Mouse (Mus musculus) hindbrain, embryonic 10.5 days (tissue): Measurements from ENCODE around the gene Irf9. TPM values are rescaled to one million over a fixed set of nuclear protein-coding genes. Genes with fewer than 3 reads are reported as not detected.
A peak's percentile ranks its signal among the peaks of the same experiment; 100 is the strongest.

ENCODE experiments used
- DNase-seq: peaks from one replicate; pipeline ENCODE4 v3.0.0-alpha.2; 2017; ENCODE audit warnings: low spot score
- H3K27ac ChIP-seq: fragments of 300-500 bp; sonication (generic); 2 replicates; pipeline ENCODE4 v1.5.1; 2016; ENCODE audit warnings: mild to moderate bottlenecking, moderate library complexity
- H3K27me3 ChIP-seq: fragments of 300-500 bp; sonication (generic); 2 replicates; pipeline ENCODE4 v1.6.1; 2016; ENCODE audit warnings: mild to moderate bottlenecking; ENCODE audit not compliant: poor library complexity, insufficient read depth, severe bottlenecking
- H3K36me3 ChIP-seq: fragments of 300-500 bp; sonication (generic); 2 replicates; pipeline ENCODE4 v1.6.1; 2016; ENCODE audit warnings: mild to moderate bottlenecking, moderate library complexity
- H3K4me1 ChIP-seq: fragments of 300-500 bp; sonication (generic); replicated peaks from 2 replicates; pipeline ENCODE4 v1.6.1; 2016; ENCODE audit warnings: mild to moderate bottlenecking
- H3K4me3 ChIP-seq: fragments of 300-500 bp; sonication (generic); 2 replicates; pipeline ENCODE4 v1.5.1; 2016; ENCODE audit warnings: mild to moderate bottlenecking, moderate library complexity
- H3K9me3 ChIP-seq: fragments of 300-500 bp; sonication (generic); 2 replicates; pipeline ENCODE4 v1.6.1; 2016; ENCODE audit warnings: mild to moderate bottlenecking, moderate library complexity
- WGBS: fragments of 180-500 bp; shearing (Covaris S2); methylation state at CpG from one replicate; pipeline ENCODE4 v1.1.7; 2016; 5-methylcytosine and 5-hydroxymethylcytosine counted together
- polyA plus RNA-seq: library from polyadenylated mRNA; unstranded; fragments of >200 nt; fragmentation: Nextera tagmentation; extraction: Ambion mirVana; gene quantifications from 2 replicates; pipeline ENCODE4 v1.2.1, GENCODE M21; 2016

Gene Irf9
- polyA plus RNA-seq, 1 experiment from 2014 or later, result 7.8 TPM

DNA sequence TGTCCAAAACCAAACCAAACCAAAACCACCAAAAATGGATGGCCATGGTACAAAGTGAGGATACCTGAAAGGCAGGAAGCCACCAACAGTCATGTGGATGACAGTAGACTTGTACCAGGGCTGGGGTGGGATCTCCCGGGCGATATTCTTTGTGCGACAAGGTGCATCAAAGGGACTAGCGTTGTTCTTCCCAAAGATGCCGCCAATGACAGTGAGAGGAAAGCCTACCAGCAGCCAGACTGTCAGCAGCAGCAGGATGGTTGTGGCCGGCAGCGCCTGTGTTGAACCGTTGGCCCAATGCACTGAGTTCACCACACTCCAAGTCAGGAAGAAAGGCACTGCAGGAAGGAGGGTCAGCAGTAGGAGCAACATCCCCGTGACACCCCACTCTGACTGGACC lies 34.4 kb downstream of the Irf9 start, which contains the start of gene Gm49378:
TSS of gene Gm49378 (minus strand) at position 101 of the 400 bp plus-strand sequence.
- Histone ChIP-seq H3K27ac (no peak within 1 kb of the TSS), H3K27me3 (no peaks in the 10 kb centered on the region), H3K4me3 (no peak within 1 kb of the TSS), H3K4me1 (peaks cover 32% of the 10 kb centered on the region), H3K36me3 (peaks cover 75% of the 10 kb centered on the region), H3K9me3 (no peaks in the 10 kb centered on the region)
- 95% methylated on average over 9 of the region's 9 CpGs for WGBS
- no peak for DNase-seq

DNA sequence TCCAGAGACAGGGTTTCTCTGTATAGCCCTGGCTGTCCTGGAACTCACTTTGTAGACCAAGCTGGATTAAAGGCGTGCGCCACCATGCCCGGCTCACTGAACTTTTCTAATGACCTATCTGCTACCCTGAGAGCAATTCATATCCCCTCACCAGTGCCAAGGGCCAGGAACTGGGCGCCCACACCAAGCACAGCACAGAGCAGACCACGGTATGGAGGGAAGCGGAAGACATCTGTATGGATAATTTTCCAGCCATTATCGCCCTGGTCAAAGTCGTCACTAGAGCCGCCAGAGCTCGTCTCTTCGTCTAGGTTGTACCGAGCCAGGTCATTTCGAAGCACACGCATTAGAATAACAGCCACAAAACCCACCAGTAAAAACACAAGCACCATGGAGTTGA lies 37.4 kb downstream of the Irf9 start:
- Histone ChIP-seq H3K4me3 (no peak overlapping the region), H3K36me3 (peaks cover 61% of the 10 kb centered on the region), H3K27me3 (no peaks in the 10 kb centered on the region), H3K9me3 (no peaks in the 10 kb centered on the region), H3K27ac (no peak overlapping the region), H3K4me1 (peaks cover 29% of the 10 kb centered on the region)
- DNase-seq, result no peak
- 96% methylated on average over 14 of the region's 14 CpGs for WGBS

DNA sequence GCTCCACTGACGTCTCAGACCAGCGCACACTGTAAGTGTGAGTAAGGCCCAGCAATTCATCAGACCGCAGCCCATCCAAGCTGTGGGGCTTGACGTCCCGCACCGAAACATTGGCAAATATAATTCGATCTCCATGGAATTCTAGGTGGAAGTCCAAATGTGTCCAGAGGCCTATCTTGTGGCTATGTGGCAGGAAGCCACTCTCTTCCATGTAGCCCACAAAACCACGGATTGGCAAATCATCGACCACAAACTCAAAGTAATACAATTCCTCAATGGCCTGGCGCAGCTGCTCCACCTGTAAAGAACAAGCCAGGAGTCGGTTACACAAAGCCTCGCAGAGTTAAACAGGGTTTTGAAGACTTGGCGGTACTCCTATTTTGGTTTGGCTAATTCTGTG lies 37.9 kb downstream of the Irf9 start:
- Histone ChIP-seq H3K9me3 (no peaks in the 10 kb centered on the region), H3K27me3 (no peaks in the 10 kb centered on the region), H3K36me3 (peaks cover 62% of the 10 kb centered on the region), H3K4me1 (peaks cover 25% of the 10 kb centered on the region), H3K27ac (no peak overlapping the region), H3K4me3 (no peak overlapping the region)
- WGBS, result 96% methylated on average over 13 of the region's 13 CpGs
- DNase-seq, result no peak

DNA sequence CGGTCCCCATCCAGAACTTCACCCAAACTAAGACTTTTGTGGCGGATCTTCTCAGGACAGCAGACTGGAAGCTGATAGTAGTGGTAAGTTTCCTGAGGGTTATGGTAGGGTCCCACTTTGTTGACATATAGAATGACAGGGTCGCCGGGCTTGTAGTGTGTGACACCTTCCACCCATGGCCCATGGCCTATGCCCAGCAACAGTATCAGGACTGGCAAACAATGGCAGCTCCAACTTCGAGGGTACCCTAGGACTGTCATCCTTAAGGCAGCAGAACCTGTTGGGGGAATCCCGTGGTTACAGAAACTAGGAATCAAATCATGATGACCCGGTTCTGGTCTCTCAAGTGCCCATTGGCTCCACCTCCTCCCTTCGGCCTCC lies 39.3 kb downstream of the Irf9 start:
- peak overlapping the region; percentile 87 for H3K4me3 ChIP-seq
- H3K27me3 ChIP-seq, result no peaks in the 10 kb centered on the region
- 19% methylated on average over 8 of the region's 8 CpGs for WGBS
- H3K4me1 ChIP-seq, result peaks cover 23% of the 10 kb centered on the region
- H3K9me3 ChIP-seq, result no peaks in the 10 kb centered on the region
- no peak for DNase-seq
- H3K36me3 ChIP-seq, result peaks cover 61% of the 10 kb centered on the region
- H3K27ac ChIP-seq, result peak overlapping the region; percentile 99

- Histone ChIP-seq H3K27ac (peak within 1 kb of the TSS; percentile 99), H3K36me3 (peaks cover 55% of the 10 kb centered on the region), H3K9me3 (no peaks in the 10 kb centered on the region), H3K27me3 (no peaks in the 10 kb centered on the region), H3K4me1 (peaks cover 23% of the 10 kb centered on the region), H3K4me3 (peak within 1 kb of the TSS; percentile 87)
- peak; percentile 91 for DNase-seq
- under 1% methylated on average over 89 of the region's 89 CpGs for WGBS
These were observed 39.9 kb downstream of the Irf9 start, which contains the start of gene Tm9sf1 for GRCm38 (mm10) chr14:55643060-55643907. Gene Tm9sf1 (minus strand): TSS chr14:55643806.

DNA sequence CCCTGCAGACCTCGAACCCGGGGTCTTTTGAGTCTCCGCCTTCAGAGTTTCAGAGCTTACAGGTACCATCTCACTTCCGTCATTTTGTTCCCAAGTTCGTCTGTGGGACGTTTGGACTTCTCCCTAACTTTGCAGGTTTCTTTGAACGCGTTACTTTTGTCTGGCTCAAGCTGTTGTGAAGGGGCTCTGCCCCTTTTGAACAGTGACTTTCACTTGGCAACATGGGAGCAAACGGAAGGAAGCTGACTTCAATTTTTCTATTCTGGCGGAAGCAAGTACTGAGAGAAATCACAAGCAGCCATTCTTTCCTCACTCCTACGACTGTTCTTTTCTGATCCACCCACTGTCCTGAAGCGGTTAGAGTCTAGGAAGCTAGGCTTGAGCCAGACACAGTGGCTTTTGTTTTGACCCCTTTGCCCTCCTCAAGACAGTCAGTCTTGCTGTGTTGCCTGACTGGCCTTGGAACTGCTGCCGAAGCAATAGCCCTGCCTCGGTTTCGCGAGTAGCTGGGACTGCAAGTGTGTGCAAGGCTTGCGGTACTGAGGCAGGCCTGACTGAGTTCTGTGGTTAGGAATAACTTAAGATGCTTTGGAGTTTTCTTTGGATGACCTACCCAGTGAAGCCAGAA lies 41.0 kb downstream of the Irf9 start:
- H3K27ac ChIP-seq, result peak overlapping the region; percentile 99
- WGBS, result 32% methylated on average over 17 of the region's 17 CpGs
- H3K4me3 ChIP-seq, result peak overlapping the region; percentile 87
- no peaks in the 10 kb centered on the region for H3K9me3 ChIP-seq
- H3K36me3 ChIP-seq, result peaks cover 45% of the 10 kb centered on the region
- peaks cover 23% of the 10 kb centered on the region for H3K4me1 ChIP-seq
- H3K27me3 ChIP-seq, result no peaks in the 10 kb centered on the region
- DNase-seq, result no peak

- Histone ChIP-seq H3K4me3 (no peak within 1 kb of the TSS), H3K9me3 (no peaks in the 10 kb centered on the region), H3K4me1 (peaks cover 5% of the 10 kb centered on the region), H3K27me3 (no peaks in the 10 kb centered on the region), H3K27ac (no peak within 1 kb of the TSS), H3K36me3 (peaks cover 19% of the 10 kb centered on the region)
- WGBS, result 88% methylated on average over 2 of the region's 2 CpGs
- no peak for DNase-seq
These were observed 46.5 kb downstream of the Irf9 start, which contains the start of gene Tssk4 for GRCm38 (mm10) chr14:55649884-55650283. Gene Tssk4 (plus strand): TSS chr14:55650184.

GRCm38 (mm10) chr14:55651528-55651927 lies 48.2 kb downstream of the Irf9 start:
- DNase-seq, result no peak
- Histone ChIP-seq H3K9me3 (no peaks in the 10 kb centered on the region), H3K4me3 (no peak overlapping the region), H3K27ac (no peak overlapping the region), H3K27me3 (no peaks in the 10 kb centered on the region), H3K4me1 (no peaks in the 10 kb centered on the region), H3K36me3 (peaks cover 11% of the 10 kb centered on the region)
- WGBS, result 90% methylated on average over 7 of the region's 7 CpGs

DNA sequence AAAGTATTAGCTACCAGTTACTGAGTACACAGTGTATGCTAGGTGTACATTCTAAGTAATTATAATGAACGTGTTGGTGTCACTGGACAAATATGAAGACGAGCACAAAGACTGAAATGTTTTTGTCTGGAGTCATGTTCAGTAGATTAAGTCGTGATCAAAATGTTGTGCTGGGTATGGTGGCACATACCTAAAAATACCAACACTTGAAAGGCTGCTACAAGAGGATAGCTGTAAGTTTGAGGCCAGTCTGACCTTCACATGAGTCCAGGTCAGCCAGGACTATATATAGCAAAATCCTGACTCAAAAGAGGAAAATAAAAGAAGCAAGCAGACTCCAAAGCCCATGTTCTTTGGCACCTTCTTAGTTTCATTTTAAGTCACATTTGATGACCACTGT lies 53.6 kb downstream of the Irf9 start:
- Histone ChIP-seq H3K4me3 (no peak overlapping the region), H3K9me3 (no peaks in the 10 kb centered on the region), H3K4me1 (peaks cover 12% of the 10 kb centered on the region), H3K27ac (no peak overlapping the region), H3K36me3 (peaks cover 33% of the 10 kb centered on the region), H3K27me3 (no peaks in the 10 kb centered on the region)
- WGBS, result 88% methylated on average over 3 of the region's 3 CpGs
- DNase-seq, result no peak

DNA sequence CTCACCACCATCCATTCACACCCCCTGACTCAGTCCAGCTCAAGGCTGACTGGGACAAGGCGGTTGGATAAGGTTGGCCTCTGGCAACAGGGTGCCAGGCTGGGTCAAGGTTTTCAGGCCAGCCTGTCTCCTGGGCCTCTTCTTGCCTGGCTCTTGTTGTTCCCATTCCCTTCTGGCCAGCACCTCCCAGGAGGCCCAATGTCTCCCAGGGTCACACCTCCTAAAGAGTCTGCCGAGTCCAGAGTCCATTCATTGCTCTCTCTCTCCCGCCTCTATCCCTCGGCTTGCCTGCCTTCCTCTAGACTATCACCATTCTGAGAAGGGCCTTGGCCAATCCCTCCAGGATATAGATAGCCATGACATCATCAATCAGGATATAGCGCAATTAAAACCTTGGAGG lies 54.6 kb downstream of the Irf9 start:
- H3K4me3 ChIP-seq, result no peak overlapping the region
- H3K9me3 ChIP-seq, result no peaks in the 10 kb centered on the region
- no peak for DNase-seq
- WGBS, result 89% methylated on average over 5 of the region's 5 CpGs
- no peak overlapping the region for H3K27ac ChIP-seq
- H3K27me3 ChIP-seq, result no peaks in the 10 kb centered on the region
- H3K4me1 ChIP-seq, result peaks cover 12% of the 10 kb centered on the region
- peaks cover 44% of the 10 kb centered on the region for H3K36me3 ChIP-seq

Other genes with a start within 250 kb of the Irf9 start
- gene Dhrs4, start 124.8 kb upstream of the Irf9 start, polyA plus RNA-seq, result 50.5 and 64.5 TPM in 2 replicates
- gene Carmil3, start 112.9 kb upstream of the Irf9 start, polyA plus RNA-seq, result 5.7 and 7.9 TPM in 2 replicates
- 1.1 and 1.6 TPM in 2 replicates for gene Cpne6, start 93.1 kb upstream of the Irf9 start, polyA plus RNA-seq
- gene Nrl, start 78.6 kb upstream of the Irf9 start, polyA plus RNA-seq, result not detected in 2 replicates
- gene Pck2, start 63.3 kb upstream of the Irf9 start, polyA plus RNA-seq, result 15.4 and 18.5 TPM in 2 replicates
- 69.5 and 94.1 TPM in 2 replicates for gene Dcaf11, start 43.6 kb upstream of the Irf9 start, polyA plus RNA-seq
- gene A730061H03Rik, start 43.2 kb upstream of the Irf9 start, polyA plus RNA-seq, result 0.82 TPM in 1 of 2 replicates, not detected in the other
- 0.26 and 0.34 TPM in 2 replicates for gene Fitm1, start 28.0 kb upstream of the Irf9 start, polyA plus RNA-seq
- 97.6 and 114 TPM in 2 replicates for gene Psme1, start 25.4 kb upstream of the Irf9 start, polyA plus RNA-seq
- gene Emc9, start 18.3 kb upstream of the Irf9 start, polyA plus RNA-seq, result 6.8 and 10.0 TPM in 2 replicates
- gene Psme2, start 12.5 kb upstream of the Irf9 start, polyA plus RNA-seq, result 171 and 203 TPM in 2 replicates
- gene Rnf31, start 11.9 kb upstream of the Irf9 start, polyA plus RNA-seq, result 21.2 and 23.2 TPM in 2 replicates
- gene Rec8, start 14.5 kb downstream of the Irf9 start, polyA plus RNA-seq, result 10.4 and 12.3 TPM in 2 replicates
- gene Ipo4, start 32.4 kb downstream of the Irf9 start, polyA plus RNA-seq, result 101 and 107 TPM in 2 replicates
- 0.76 and 1.5 TPM in 2 replicates for gene Gm49378, start 34.3 kb downstream of the Irf9 start, polyA plus RNA-seq
- 76.0 and 78.1 TPM in 2 replicates for gene Tm9sf1, start 40.2 kb downstream of the Irf9 start, polyA plus RNA-seq
- gene Tssk4, start 46.6 kb downstream of the Irf9 start, polyA plus RNA-seq, result 0.40 and 0.97 TPM in 2 replicates
- gene Mdp1, start 56.9 kb downstream of the Irf9 start, polyA plus RNA-seq, result 65.6 and 67.6 TPM in 2 replicates
- 60.0 and 65.9 TPM in 2 replicates for gene Gmpr2, start 68.4 kb downstream of the Irf9 start, polyA plus RNA-seq
- gene Nedd8, start 68.6 kb downstream of the Irf9 start, polyA plus RNA-seq, result 646 and 662 TPM in 2 replicates
- 63.4 and 68.9 TPM in 2 replicates for gene Tinf2, start 78.2 kb downstream of the Irf9 start, polyA plus RNA-seq
- gene Tgm1, start 110.4 kb downstream of the Irf9 start, polyA plus RNA-seq, result 0.34 and 0.81 TPM in 2 replicates
- gene Rabggta, start 118.7 kb downstream of the Irf9 start, polyA plus RNA-seq, result 34.7 and 36.3 TPM in 2 replicates
- 68.5 and 73.8 TPM in 2 replicates for gene Dhrs1, start 142.1 kb downstream of the Irf9 start, polyA plus RNA-seq
- gene Nop9, start 142.1 kb downstream of the Irf9 start, polyA plus RNA-seq, result 53.3 and 56.5 TPM in 2 replicates
- 0.17 TPM in 1 of 2 replicates, not detected in the other for gene Cideb, start 154.9 kb downstream of the Irf9 start, polyA plus RNA-seq
- 0.14 and 0.21 TPM in 2 replicates for gene Ltb4r2, start 157.9 kb downstream of the Irf9 start, polyA plus RNA-seq
- 0.11 and 0.39 TPM in 2 replicates for gene Ltb4r1, start 162.4 kb downstream of the Irf9 start, polyA plus RNA-seq
- gene Adcy4, start 180.5 kb downstream of the Irf9 start, polyA plus RNA-seq, result 7.9 and 10.3 TPM in 2 replicates
- gene Ripk3, start 185.3 kb downstream of the Irf9 start, polyA plus RNA-seq, result 11.9 and 14.4 TPM in 2 replicates
- 34.0 and 34.6 TPM in 2 replicates for gene Nfatc4, start 219.6 kb downstream of the Irf9 start, polyA plus RNA-seq